Mouse (Mus musculus): ENCODE data around the gene Lamc2.

GRCm38 (mm10) chr1:153139635-153140034 is 46.6 kb downstream of the Lamc2 start:
- TF ChIP-seq CTCF (IDR thresholded peaks at IDR 0.05; ENCODE audit: borderline replicate concordance, insufficient read depth, low read depth, low read length) (no peak), POLR2A (IDR thresholded peaks at IDR 0.05; ENCODE audit: borderline replicate concordance, insufficient read depth, low read length) (no peak)
